Mouse (Mus musculus): Measurements from ENCODE around the gene C2cd2.
A peak's percentile ranks its signal among the peaks of the same experiment; 100 is the strongest.

DNA sequence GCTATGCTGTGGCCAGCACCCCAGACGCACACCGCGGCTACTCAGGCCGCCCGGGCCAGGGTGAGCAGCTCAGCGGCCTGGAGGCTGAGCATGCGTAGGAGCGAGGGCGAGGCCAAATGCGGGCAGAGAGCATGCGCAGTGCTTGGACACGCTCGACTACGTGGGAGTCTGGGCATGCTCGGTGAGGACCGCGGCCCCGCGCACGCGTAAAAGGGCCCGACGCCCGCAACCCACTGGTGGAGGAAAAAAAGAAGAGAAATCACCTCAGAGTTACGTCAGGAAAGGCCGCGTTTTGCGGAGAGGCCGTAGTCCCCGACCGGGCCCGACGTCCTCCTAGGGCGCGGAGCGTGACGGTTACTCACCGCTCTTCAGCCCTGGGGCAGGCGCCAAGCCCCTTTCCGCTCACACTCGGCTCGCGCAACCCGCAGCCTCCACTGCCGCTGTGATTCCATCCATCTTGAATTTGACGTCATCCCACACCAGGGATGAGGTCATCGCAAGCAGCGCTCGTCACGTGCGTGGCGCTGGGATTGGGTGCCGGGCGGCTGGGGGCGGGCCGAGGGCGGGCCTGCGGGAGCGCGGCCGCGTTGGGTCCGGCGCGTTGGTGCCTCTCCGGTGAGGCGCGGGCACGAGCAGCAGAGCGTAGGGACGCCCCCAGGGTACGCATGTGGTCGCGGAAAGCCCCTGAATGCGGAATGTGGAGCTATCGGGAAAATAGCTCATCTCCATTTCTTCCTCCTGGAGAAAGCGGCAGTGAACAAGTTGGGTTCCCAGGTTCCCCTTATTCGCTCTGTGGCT lies at the start of gene C2cd2, which contains the start of gene Zbtb21:
- TF ChIP-seq CTCF (IDR thresholded peaks at IDR 0.05; ENCODE audit: insufficient read depth, low read length): no peak
- TF ChIP-seq POLR2A (IDR thresholded peaks at IDR 0.05; ENCODE audit: borderline replicate concordance, extremely low read depth, low read depth, low read length): peak; percentile 88

Data from lung, adult 2 months (tissue).